Mouse (Mus musculus): ENCODE data around the gene Tango2. TPM values are rescaled to one million over a fixed set of nuclear protein-coding genes. Genes with fewer than 3 reads are reported as not detected.

Tango2 gene
- polyA plus RNA-seq, 1 experiment from 2014 or later = 20.4 TPM

GRCm38 (mm10) chr16:18392469-18393426, 44.8 kb upstream of the Tango2 start:
- ATAC-seq (replicated peaks; ENCODE audit: insufficient number of reproducible peaks, low FRiP score, low TSS enrichment, low read depth) (peak; percentile 79), DNase-seq (ENCODE audit: low spot score) (peak; percentile 89)
- Histone ChIP-seq H3K9me3 (replicated peaks; ENCODE audit: control insufficient read depth, low read length) (no peaks in the 10 kb centered on the region), H3K27me3 (ENCODE audit: control insufficient read depth, insufficient read depth, low read length) (no peaks in the 10 kb centered on the region), H3K4me1 (ENCODE audit: control insufficient read depth, insufficient read depth, low read length) (peaks cover 9% of the 10 kb centered on the region), H3K9ac (replicated peaks; ENCODE audit: low read length) (peak overlapping the region; percentile 85), H3K36me3 (replicated peaks; ENCODE audit: control insufficient read depth, insufficient read depth, low read depth, low read length) (peaks cover under 1% of the 10 kb centered on the region), H3K4me3 (ENCODE audit: low read depth, low read length) (peak overlapping the region; percentile 83), H3K4me2 (ENCODE audit: low read depth, low read length) (peak overlapping the region; percentile 96), H3K27ac (replicated peaks; ENCODE audit: low read depth, low read length) (peak overlapping the region; percentile 47)
- WGBS = under 1% methylated on average over 60 of the region's 63 CpGs

DNA sequence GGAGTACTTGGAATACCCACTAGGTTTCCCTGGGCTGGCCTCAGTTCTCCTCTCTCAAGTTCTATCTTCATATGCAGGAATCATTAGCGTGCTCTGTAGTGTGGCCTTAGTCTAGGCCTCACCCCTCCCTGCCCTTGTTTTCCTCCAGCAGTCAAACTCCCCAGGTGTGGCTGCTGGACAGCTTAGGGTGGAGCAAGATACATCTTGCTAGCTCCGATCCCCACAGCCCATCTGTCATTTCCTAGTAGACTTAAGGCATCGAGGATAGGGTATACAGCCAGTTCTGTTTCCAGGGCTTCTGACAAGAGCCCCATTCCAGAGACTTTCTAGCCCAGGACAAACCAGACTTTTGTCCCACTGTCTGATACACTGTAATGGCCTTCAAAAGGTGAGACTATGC, 43.8 kb upstream of the Tango2 start:
- DNase-seq (ENCODE audit: low spot score) (no peak), ATAC-seq (replicated peaks; ENCODE audit: insufficient number of reproducible peaks, low FRiP score, low TSS enrichment, low read depth) (no peak)
- Histone ChIP-seq H3K4me2 (ENCODE audit: low read depth, low read length) (no peak overlapping the region), H3K27me3 (ENCODE audit: control insufficient read depth, insufficient read depth, low read length) (no peaks in the 10 kb centered on the region), H3K4me3 (ENCODE audit: low read depth, low read length) (no peak overlapping the region), H3K4me1 (ENCODE audit: control insufficient read depth, insufficient read depth, low read length) (peaks cover 9% of the 10 kb centered on the region), H3K9me3 (replicated peaks; ENCODE audit: control insufficient read depth, low read length) (no peaks in the 10 kb centered on the region), H3K36me3 (replicated peaks; ENCODE audit: control insufficient read depth, insufficient read depth, low read depth, low read length) (no peaks in the 10 kb centered on the region), H3K27ac (replicated peaks; ENCODE audit: low read depth, low read length) (no peak overlapping the region), H3K9ac (replicated peaks; ENCODE audit: low read length) (peak overlapping the region; percentile 85; the same call in 1 of the 2 replicates)
- 93% methylated on average over 3 of the region's 3 CpGs for WGBS

DNA sequence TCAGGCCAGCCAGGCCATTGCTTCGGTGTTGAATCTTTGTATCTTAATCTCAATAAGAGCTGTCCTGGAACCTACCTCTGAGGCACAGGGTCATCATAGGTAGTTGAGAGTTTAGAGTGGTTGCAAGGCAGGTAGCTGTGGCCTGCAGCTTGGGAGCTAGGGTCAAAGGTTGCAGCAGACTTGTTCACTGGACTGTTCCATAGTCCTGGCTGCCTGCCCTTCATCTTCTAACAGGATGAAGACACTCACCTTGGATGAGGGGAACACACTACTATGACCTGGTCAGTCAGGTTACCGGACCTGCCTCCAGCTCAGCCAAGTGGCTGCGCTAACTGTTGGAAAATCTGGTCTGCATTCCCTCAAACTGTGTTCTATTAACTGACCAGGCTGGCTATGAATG, 43.2 kb upstream of the Tango2 start:
- 93% methylated on average over 3 of the region's 3 CpGs for WGBS

DNA sequence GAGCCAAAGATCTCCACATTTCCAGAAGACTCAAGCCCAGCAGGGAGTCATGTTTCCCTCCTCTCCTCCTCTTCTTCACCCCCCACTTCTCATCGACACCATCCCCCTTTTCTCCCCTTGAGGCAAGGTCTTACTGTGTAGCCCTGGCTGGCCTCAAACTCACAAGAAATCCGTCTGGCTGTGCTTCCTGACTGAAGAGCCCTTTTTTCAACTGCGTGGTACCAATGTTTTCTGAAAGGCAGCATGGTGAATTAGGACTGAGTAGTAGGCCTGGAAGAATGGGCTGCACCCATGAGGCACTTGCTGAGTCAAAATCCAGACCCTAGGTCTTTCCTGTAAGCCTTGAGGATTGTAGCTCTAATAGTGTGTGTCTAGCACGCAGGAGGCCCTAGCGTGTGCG, 42.5 kb upstream of the Tango2 start:
- H3K9ac ChIP-seq (replicated peaks; ENCODE audit: low read length) = no peak overlapping the region
- H3K4me3 ChIP-seq (ENCODE audit: low read depth, low read length) = no peak overlapping the region
- peaks cover 9% of the 10 kb centered on the region for H3K4me1 ChIP-seq (ENCODE audit: control insufficient read depth, insufficient read depth, low read length)
- ATAC-seq (replicated peaks; ENCODE audit: insufficient number of reproducible peaks, low FRiP score, low TSS enrichment, low read depth) = no peak
- 56% methylated on average over 6 of the region's 6 CpGs for WGBS
- H3K27me3 ChIP-seq (ENCODE audit: control insufficient read depth, insufficient read depth, low read length) = no peaks in the 10 kb centered on the region
- no peaks in the 10 kb centered on the region for H3K36me3 ChIP-seq (replicated peaks; ENCODE audit: control insufficient read depth, insufficient read depth, low read depth, low read length)
- DNase-seq (ENCODE audit: low spot score) = no peak
- H3K27ac ChIP-seq (replicated peaks; ENCODE audit: low read depth, low read length) = no peak overlapping the region
- no peak overlapping the region for H3K4me2 ChIP-seq (ENCODE audit: low read depth, low read length)
- no peaks in the 10 kb centered on the region for H3K9me3 ChIP-seq (replicated peaks; ENCODE audit: control insufficient read depth, low read length)

More for the DNA sequence above, 43.2 kb upstream of the Tango2 start:
- DNase-seq (ENCODE audit: low spot score) = no peak
- Histone ChIP-seq H3K4me3 (ENCODE audit: low read depth, low read length) (no peak overlapping the region), H3K27ac (replicated peaks; ENCODE audit: low read depth, low read length) (no peak overlapping the region), H3K9me3 (replicated peaks; ENCODE audit: control insufficient read depth, low read length) (no peaks in the 10 kb centered on the region), H3K36me3 (replicated peaks; ENCODE audit: control insufficient read depth, insufficient read depth, low read depth, low read length) (no peaks in the 10 kb centered on the region), H3K4me2 (ENCODE audit: low read depth, low read length) (no peak overlapping the region), H3K9ac (replicated peaks; ENCODE audit: low read length) (no peak overlapping the region), H3K27me3 (ENCODE audit: control insufficient read depth, insufficient read depth, low read length) (no peaks in the 10 kb centered on the region), H3K4me1 (ENCODE audit: control insufficient read depth, insufficient read depth, low read length) (peaks cover 9% of the 10 kb centered on the region)
- ATAC-seq (replicated peaks; ENCODE audit: insufficient number of reproducible peaks, low FRiP score, low TSS enrichment, low read depth) = no peak

- H3K27ac ChIP-seq (replicated peaks; ENCODE audit: low read depth, low read length) = no peak overlapping the region
- no peak for ATAC-seq (replicated peaks; ENCODE audit: insufficient number of reproducible peaks, low FRiP score, low TSS enrichment, low read depth)
- H3K4me1 ChIP-seq (ENCODE audit: control insufficient read depth, insufficient read depth, low read length) = peaks cover 2% of the 10 kb centered on the region
- no peak overlapping the region for H3K4me2 ChIP-seq (ENCODE audit: low read depth, low read length)
- no peaks in the 10 kb centered on the region for H3K36me3 ChIP-seq (replicated peaks; ENCODE audit: control insufficient read depth, insufficient read depth, low read depth, low read length)
- H3K9ac ChIP-seq (replicated peaks; ENCODE audit: low read length) = no peak overlapping the region
- no peak for DNase-seq (ENCODE audit: low spot score)
- H3K27me3 ChIP-seq (ENCODE audit: control insufficient read depth, insufficient read depth, low read length) = no peaks in the 10 kb centered on the region
- H3K4me3 ChIP-seq (ENCODE audit: low read depth, low read length) = no peak overlapping the region
- WGBS = 84% methylated on average over 14 of the region's 14 CpGs
- H3K9me3 ChIP-seq (replicated peaks; ENCODE audit: control insufficient read depth, low read length) = no peaks in the 10 kb centered on the region
Measured at GRCm38 (mm10) chr16:18388583-18389435, 40.9 kb upstream of the Tango2 start.

DNA sequence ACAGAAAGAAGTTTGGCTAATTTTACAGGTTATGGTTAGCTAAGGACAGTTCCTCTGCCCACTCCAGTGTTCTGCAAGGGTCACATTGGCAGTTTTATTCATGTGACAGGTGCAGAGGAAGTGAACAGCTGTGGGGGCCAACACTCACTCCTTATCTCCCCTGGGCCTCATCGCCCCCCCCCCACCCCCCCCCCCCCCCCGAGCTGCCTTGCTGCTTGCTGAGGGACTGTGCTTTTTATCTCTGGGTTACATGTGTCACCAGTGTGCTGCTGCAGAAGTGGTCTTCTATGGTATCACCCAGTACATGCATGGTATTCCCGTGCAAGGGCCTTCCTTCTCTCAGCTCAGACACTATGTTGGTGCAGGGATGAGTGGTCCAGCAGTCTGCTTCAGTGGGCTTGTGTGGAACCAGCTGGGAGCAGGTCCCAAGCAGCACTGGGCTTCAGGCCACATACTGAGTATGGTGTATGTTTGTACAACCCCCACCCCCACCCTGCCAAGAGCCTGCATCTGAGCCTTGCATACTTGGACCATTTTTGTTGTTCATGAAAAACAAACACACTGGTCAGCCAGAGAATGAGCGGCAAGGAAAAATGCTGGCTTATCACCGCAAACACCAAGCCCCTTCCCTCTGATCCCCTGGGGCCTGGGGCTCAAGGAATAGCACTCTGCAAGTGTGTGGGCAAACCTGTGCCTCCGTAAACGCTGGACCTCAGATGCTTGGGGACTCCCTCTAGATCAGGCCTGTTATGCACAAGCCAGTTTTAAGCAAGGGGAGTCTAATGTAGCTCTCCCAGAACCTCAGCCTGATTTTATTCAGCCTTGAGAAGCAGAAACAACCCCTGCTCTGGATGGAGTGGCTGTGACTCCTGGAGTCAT, 40.0 kb upstream of the Tango2 start:
- Histone ChIP-seq H3K4me3 (ENCODE audit: low read depth, low read length) (no peak overlapping the region), H3K9ac (replicated peaks; ENCODE audit: low read length) (no peak overlapping the region)
- DNase-seq (ENCODE audit: low spot score) = no peak

GRCm38 (mm10) chr16:18386972-18387371, 39.1 kb upstream of the Tango2 start:
- no peak for ATAC-seq (replicated peaks; ENCODE audit: insufficient number of reproducible peaks, low FRiP score, low TSS enrichment, low read depth)
- WGBS = 66% methylated on average over 3 of the region's 3 CpGs
- no peak overlapping the region for H3K4me3 ChIP-seq (ENCODE audit: low read depth, low read length)
- H3K9me3 ChIP-seq (replicated peaks; ENCODE audit: control insufficient read depth, low read length) = no peaks in the 10 kb centered on the region
- H3K36me3 ChIP-seq (replicated peaks; ENCODE audit: control insufficient read depth, insufficient read depth, low read depth, low read length) = no peaks in the 10 kb centered on the region
- H3K27me3 ChIP-seq (ENCODE audit: control insufficient read depth, insufficient read depth, low read length) = no peaks in the 10 kb centered on the region
- no peak overlapping the region for H3K9ac ChIP-seq (replicated peaks; ENCODE audit: low read length)
- DNase-seq (ENCODE audit: low spot score) = no peak
- H3K27ac ChIP-seq (replicated peaks; ENCODE audit: low read depth, low read length) = no peak overlapping the region
- no peaks in the 10 kb centered on the region; the same call in none of the 2 replicates for H3K4me1 ChIP-seq (ENCODE audit: control insufficient read depth, insufficient read depth, low read length)
- H3K4me2 ChIP-seq (ENCODE audit: low read depth, low read length) = no peak overlapping the region

More for the DNA sequence above, 40.0 kb upstream of the Tango2 start:
- no peaks in the 10 kb centered on the region for H3K27me3 ChIP-seq (ENCODE audit: control insufficient read depth, insufficient read depth, low read length)
- ATAC-seq (replicated peaks; ENCODE audit: insufficient number of reproducible peaks, low FRiP score, low TSS enrichment, low read depth) = no peak
- no peaks in the 10 kb centered on the region; the same call in none of the 2 replicates for H3K4me1 ChIP-seq (ENCODE audit: control insufficient read depth, insufficient read depth, low read length)
- no peak overlapping the region for H3K4me2 ChIP-seq (ENCODE audit: low read depth, low read length)
- no peaks in the 10 kb centered on the region for H3K36me3 ChIP-seq (replicated peaks; ENCODE audit: control insufficient read depth, insufficient read depth, low read depth, low read length)
- no peak overlapping the region for H3K27ac ChIP-seq (replicated peaks; ENCODE audit: low read depth, low read length)
- H3K9me3 ChIP-seq (replicated peaks; ENCODE audit: control insufficient read depth, low read length) = no peaks in the 10 kb centered on the region
- 42% methylated on average over 7 of the region's 7 CpGs for WGBS

Measured in embryonic facial prominence, embryonic 11.5 days (tissue).